Mouse (Mus musculus) thymus, postnatal 14 days (tissue): ENCODE data around the gene Camk1d.
"Not testable (repeated sequence)": the region's sequence is repeated elsewhere in the genome, so short reads cannot be mapped to it uniquely, and the experiment has no call there.

Experiments used
- DNase-seq: peaks from one replicate; pipeline ENCODE4 v3.0.0; 2021

Gene Camk1d

GRCm38 (mm10) chr2:5314530-5315166 is 399.7 kb downstream of the Camk1d start:
- DNase-seq = no peak

GRCm38 (mm10) chr2:5305156-5305555 is 409.2 kb downstream of the Camk1d start:
- DNase-seq = no peak

GRCm38 (mm10) chr2:5304451-5304850 is 409.9 kb downstream of the Camk1d start:
- no peak for DNase-seq

- DNase-seq = no peak
Observed at GRCm38 (mm10) chr2:5301286-5301685, 413.0 kb downstream of the Camk1d start.

- DNase-seq = no peak
Observed at GRCm38 (mm10) chr2:5298071-5298470, 416.2 kb downstream of the Camk1d start.

GRCm38 (mm10) chr2:5296749-5297545 is 417.4 kb downstream of the Camk1d start:
- no peak for DNase-seq

GRCm38 (mm10) chr2:5295098-5295497 is 419.2 kb downstream of the Camk1d start:
- DNase-seq = no peak

GRCm38 (mm10) chr2:5294451-5294850 is 419.9 kb downstream of the Camk1d start:
- DNase-seq = no peak

- DNase-seq = no peak
Observed at GRCm38 (mm10) chr2:5288593-5288992, 425.7 kb downstream of the Camk1d start.

- DNase-seq = no peak
Observed at GRCm38 (mm10) chr2:5287044-5287380, 427.3 kb downstream of the Camk1d start.

- DNase-seq = no peak
Observed at GRCm38 (mm10) chr2:5286189-5287043, 427.9 kb downstream of the Camk1d start.

- no peak for DNase-seq
Observed at GRCm38 (mm10) chr2:5284351-5284750, 430.0 kb downstream of the Camk1d start.

- DNase-seq = no peak
Observed at GRCm38 (mm10) chr2:5282623-5283022, 431.7 kb downstream of the Camk1d start.

GRCm38 (mm10) chr2:5267980-5268379 is 446.3 kb downstream of the Camk1d start:
- no peak for DNase-seq

GRCm38 (mm10) chr2:5262279-5262678 is 452.0 kb downstream of the Camk1d start:
- no peak for DNase-seq

- DNase-seq = no peak
Observed at GRCm38 (mm10) chr2:5258250-5258649, 456.1 kb downstream of the Camk1d start.

GRCm38 (mm10) chr2:5249969-5250368 is 464.3 kb downstream of the Camk1d start:
- no peak for DNase-seq

GRCm38 (mm10) chr2:5249199-5249598 is 465.1 kb downstream of the Camk1d start:
- DNase-seq = not testable (repeated sequence)
